Mouse (Mus musculus) embryonic facial prominence, embryonic 14.5 days (tissue): ENCODE results near the gene Syna. TPM values are rescaled to one million over a fixed set of nuclear protein-coding genes. Genes with fewer than 3 reads are reported as not detected.

Experiments
- ATAC-seq: fragments of 200-750 bp; cut with Nextera tagmentation; 2 replicates; pipeline ENCODE4 v1.8.0; 2017; ENCODE audit warnings: low read depth, moderate number of reproducible peaks, moderate TSS enrichment
- DNase-seq: peaks from one replicate; pipeline ENCODE4 v3.0.0-alpha.2; 2015; ENCODE audit warnings: low spot score
- H3K27ac ChIP-seq: fragments of 300-500 bp; sonication (generic); replicated peaks from 2 replicates; pipeline ENCODE4 v1.5.1; 2014; ENCODE audit warnings: low read depth, mild to moderate bottlenecking, low read length, moderate library complexity
- H3K27me3 ChIP-seq: fragments of 300-500 bp; sonication (generic); replicated peaks from 2 replicates; pipeline ENCODE4 v1.6.1; 2014; ENCODE audit warnings: low read length; ENCODE audit not compliant: control insufficient read depth, insufficient read depth
- H3K36me3 ChIP-seq: fragments of 300-500 bp; sonication (generic); 2 replicates; pipeline ENCODE4 v1.6.1; 2014; ENCODE audit warnings: low read length, mixed read lengths; ENCODE audit not compliant: control insufficient read depth, insufficient read depth
- H3K4me1 ChIP-seq: fragments of 300-500 bp; sonication (generic); 2 replicates; pipeline ENCODE4 v1.6.1; 2014; ENCODE audit warnings: antibody characterized with exemption, low read length; ENCODE audit not compliant: control insufficient read depth, insufficient read depth
- H3K4me2 ChIP-seq: fragments of 300-500 bp; sonication (generic); 2 replicates; pipeline ENCODE4 v1.6.1; 2014; ENCODE audit warnings: low read depth, mild to moderate bottlenecking, low read length, moderate library complexity, mixed read lengths
- H3K4me3 ChIP-seq: fragments of 300-500 bp; sonication (generic); 2 replicates; pipeline ENCODE4 v1.5.1; 2014; ENCODE audit warnings: low read depth, mild to moderate bottlenecking, low read length
- H3K9ac ChIP-seq: fragments of 300-500 bp; sonication (generic); 2 replicates; pipeline ENCODE4 v1.6.1; 2014; ENCODE audit warnings: low read depth, mild to moderate bottlenecking, low read length, moderate library complexity, mixed read lengths
- H3K9me3 ChIP-seq: fragments of 300-500 bp; sonication (generic); 2 replicates; pipeline ENCODE4 v1.6.1; 2016; ENCODE audit warnings: low read length; ENCODE audit not compliant: control insufficient read depth
- WGBS: fragments of 180-500 bp; shearing (Covaris S2); extraction: QIAGEN DNeasy Blood & Tissue Kit; methylation state at CpG from one replicate; pipeline ENCODE4 v1.1.7; 2014; 5-methylcytosine and 5-hydroxymethylcytosine counted together
- polyA plus RNA-seq: library from polyadenylated mRNA; unstranded; fragments of >200 nt; fragmentation: Nextera tagmentation; extraction: Ambion mirVana; gene quantifications from 2 replicates; pipeline ENCODE4 v1.2.1, GENCODE M21; 2014

Syna gene
- polyA plus RNA-seq, 1 experiment from 2014 or later: 0.24 TPM

- H3K36me3 ChIP-seq: no peaks in the 10 kb centered on the region; the same call in 1 of the 2 replicates
- H3K4me1 ChIP-seq: peaks cover 10% of the 10 kb centered on the region
- H3K27ac ChIP-seq: peak overlapping the region; percentile 84
- ATAC-seq (no peak), DNase-seq (no peak)
- peak overlapping the region; percentile 63; the same call in 1 of the 2 replicates for H3K9ac ChIP-seq
- H3K9me3 ChIP-seq: no peaks in the 10 kb centered on the region
- no peaks in the 10 kb centered on the region for H3K27me3 ChIP-seq
- WGBS: 31% methylated on average over 10 of the region's 10 CpGs
- H3K4me2 ChIP-seq: peak overlapping the region; percentile 80
- peak overlapping the region; percentile 48 for H3K4me3 ChIP-seq
Observed at GRCm38 (mm10) chr5:134572508-134573214, 12.7 kb upstream of the Syna start.

DNA sequence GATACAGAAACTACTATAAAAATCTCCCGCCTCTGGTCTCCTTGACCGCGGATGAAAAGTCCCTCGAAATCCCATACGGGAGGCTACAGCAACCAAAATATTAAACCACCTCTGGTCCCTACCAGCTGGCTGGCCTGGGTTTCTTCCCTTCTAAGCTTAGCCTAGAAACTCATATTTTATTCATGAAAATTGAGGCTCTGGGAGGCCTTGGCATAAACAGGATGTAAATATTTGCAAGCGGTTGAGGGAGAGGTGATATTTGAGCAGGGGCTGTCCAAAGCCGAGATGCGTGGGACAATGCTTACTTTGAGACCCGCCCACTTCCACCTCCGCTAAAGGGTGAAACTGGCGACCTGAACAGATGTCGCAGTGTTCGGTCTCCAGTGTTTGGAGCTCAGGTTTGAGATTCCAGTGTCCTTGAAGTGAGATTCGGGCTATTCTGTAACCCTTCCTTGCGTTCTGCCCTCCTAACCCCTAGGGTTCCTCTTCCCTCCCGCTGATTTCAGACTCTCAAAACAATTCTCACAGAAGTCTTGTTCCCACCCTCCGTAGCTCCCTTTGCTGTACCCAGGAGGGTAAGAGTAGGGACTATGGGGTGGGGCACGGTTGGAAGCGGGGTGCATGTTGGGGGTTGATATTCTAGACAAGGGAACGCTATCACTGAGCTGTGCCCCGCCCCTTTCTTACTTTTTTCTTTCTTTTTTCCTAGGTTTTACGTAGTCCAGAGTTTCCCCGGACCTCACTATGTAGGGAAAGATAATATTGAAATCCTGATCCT is 11.9 kb upstream of the Syna start:
- Histone ChIP-seq H3K4me1 (peaks cover 10% of the 10 kb centered on the region), H3K4me2 (peak overlapping the region; percentile 80), H3K36me3 (no peaks in the 10 kb centered on the region; the same call in 1 of the 2 replicates), H3K9me3 (no peaks in the 10 kb centered on the region), H3K27ac (peak overlapping the region; percentile 84), H3K9ac (peak overlapping the region; percentile 63), H3K4me3 (peak overlapping the region; percentile 48), H3K27me3 (no peaks in the 10 kb centered on the region)
- peak; percentile 93 for DNase-seq
- 0% methylated on average over 23 of the region's 23 CpGs for WGBS
- ATAC-seq: peak; percentile 82

DNA sequence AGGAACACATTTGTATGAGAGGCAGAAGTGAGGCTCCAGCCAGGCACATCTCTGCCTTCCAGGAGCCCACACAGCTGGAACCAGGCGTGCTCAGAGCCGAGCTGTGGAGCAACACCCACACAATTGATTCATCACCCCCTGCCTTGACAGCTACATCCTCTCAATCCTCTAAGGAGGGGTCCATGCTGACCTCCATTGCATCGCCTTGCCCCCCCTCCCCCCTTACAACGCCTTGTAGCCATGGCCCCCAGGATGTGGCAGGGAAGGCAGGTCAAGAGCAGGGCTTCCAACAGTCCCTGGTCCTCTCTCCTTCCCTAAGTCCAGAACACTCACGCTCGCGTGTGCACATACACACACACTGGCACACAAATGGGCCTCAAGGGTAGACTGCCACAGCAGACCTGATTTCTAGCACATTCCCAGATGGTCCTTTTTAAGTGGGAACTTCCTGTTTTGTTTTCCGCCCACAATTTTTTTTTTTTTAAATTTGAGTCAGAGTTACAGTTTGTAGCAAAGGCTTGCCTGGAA is 9.1 kb upstream of the Syna start:
- peak overlapping the region; percentile 69 for H3K27ac ChIP-seq
- no peaks in the 10 kb centered on the region; the same call in 1 of the 2 replicates for H3K36me3 ChIP-seq
- ATAC-seq: no peak
- H3K4me2 ChIP-seq: no peak overlapping the region
- H3K9ac ChIP-seq: no peak overlapping the region
- H3K27me3 ChIP-seq: no peaks in the 10 kb centered on the region
- no peak overlapping the region for H3K4me3 ChIP-seq
- peaks cover 10% of the 10 kb centered on the region for H3K4me1 ChIP-seq
- DNase-seq: peak; percentile 31
- H3K9me3 ChIP-seq: no peaks in the 10 kb centered on the region
- WGBS: 32% methylated on average over 8 of the region's 8 CpGs

- 0 out of 2 replicates have a peak overlapping the region, but pooled peaks have one; percentile 69 for H3K27ac ChIP-seq
- WGBS: 69% methylated on average over 3 of the region's 3 CpGs
Observed at GRCm38 (mm10) chr5:134568030-134568429, 8.1 kb upstream of the Syna start.

DNA sequence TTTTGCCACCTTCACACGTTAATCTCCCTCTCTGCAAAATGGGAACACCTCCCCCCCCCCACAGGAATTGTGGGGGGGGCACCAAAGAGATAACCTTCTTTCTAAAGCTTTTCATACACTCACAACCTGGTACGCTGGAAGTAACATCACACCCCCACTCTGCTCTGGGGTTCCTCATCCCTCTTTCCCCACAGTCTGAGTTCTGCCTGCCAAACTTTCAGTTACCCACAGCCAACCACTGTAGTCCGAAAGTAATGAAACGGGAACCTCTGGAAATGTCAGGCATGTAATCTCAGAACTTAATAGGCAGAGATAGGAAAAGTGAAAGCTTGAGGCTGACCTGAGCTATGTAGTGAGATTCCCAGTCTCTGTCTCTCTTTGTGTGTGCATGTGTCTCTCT is 7.5 kb upstream of the Syna start:
- Histone ChIP-seq H3K4me3 (no peak overlapping the region), H3K27ac (no peak overlapping the region), H3K9me3 (no peaks in the 10 kb centered on the region), H3K4me2 (no peak overlapping the region), H3K4me1 (peaks cover 4% of the 10 kb centered on the region), H3K27me3 (no peaks in the 10 kb centered on the region), H3K9ac (no peak overlapping the region), H3K36me3 (no peaks in the 10 kb centered on the region; the same call in 1 of the 2 replicates)
- no peak for DNase-seq
- ATAC-seq: no peak
- WGBS: 78% methylated on average over 4 of the region's 4 CpGs

More at GRCm38 (mm10) chr5:134568030-134568429, 8.1 kb upstream of the Syna start:
- Histone ChIP-seq H3K4me3 (no peak overlapping the region), H3K9ac (no peak overlapping the region), H3K4me2 (no peak overlapping the region), H3K36me3 (no peaks in the 10 kb centered on the region; the same call in 1 of the 2 replicates), H3K4me1 (peaks cover 10% of the 10 kb centered on the region), H3K9me3 (no peaks in the 10 kb centered on the region), H3K27me3 (no peaks in the 10 kb centered on the region)
- DNase-seq: no peak
- no peak for ATAC-seq

- H3K9ac ChIP-seq: no peak overlapping the region
- no peak overlapping the region for H3K4me3 ChIP-seq
- no peak for DNase-seq
Observed at GRCm38 (mm10) chr5:134565696-134566095, 5.7 kb upstream of the Syna start.

DNA sequence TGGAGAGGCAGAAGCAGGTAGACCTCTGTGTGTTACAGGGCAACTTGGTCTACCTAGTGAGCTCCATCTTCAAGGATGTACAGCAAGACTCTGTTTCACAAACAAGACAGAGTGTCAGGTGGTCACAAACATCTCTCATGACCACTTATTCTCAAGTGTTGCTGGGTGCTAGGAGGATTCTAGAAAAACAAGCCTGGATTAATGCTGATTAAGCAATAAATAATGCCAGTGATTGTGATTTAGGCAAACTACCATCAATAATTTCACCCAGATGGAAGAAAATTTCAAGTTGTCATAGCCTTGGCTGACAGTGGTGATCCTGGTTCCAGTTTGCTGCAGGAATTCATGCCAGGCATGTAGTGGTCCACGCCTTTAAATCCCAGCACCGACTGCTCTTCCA is 4.3 kb upstream of the Syna start:
- no peak overlapping the region for H3K4me2 ChIP-seq
- no peak for DNase-seq
- 93% methylated on average over 2 of the region's 2 CpGs for WGBS
- no peak overlapping the region for H3K4me3 ChIP-seq
- no peak for ATAC-seq
- no peak overlapping the region for H3K9ac ChIP-seq
- no peaks in the 10 kb centered on the region for H3K36me3 ChIP-seq
- H3K27me3 ChIP-seq: no peaks in the 10 kb centered on the region
- no peaks in the 10 kb centered on the region for H3K9me3 ChIP-seq
- H3K4me1 ChIP-seq: peaks cover 3% of the 10 kb centered on the region; the same call in 1 of the 2 replicates
- H3K27ac ChIP-seq: no peak overlapping the region

More at GRCm38 (mm10) chr5:134565696-134566095, 5.7 kb upstream of the Syna start:
- Histone ChIP-seq H3K4me2 (no peak overlapping the region), H3K27me3 (no peaks in the 10 kb centered on the region), H3K9me3 (no peaks in the 10 kb centered on the region), H3K27ac (no peak overlapping the region), H3K4me1 (peaks cover 3% of the 10 kb centered on the region; the same call in 1 of the 2 replicates), H3K36me3 (no peaks in the 10 kb centered on the region)
- 82% methylated on average over 6 of the region's 6 CpGs for WGBS
- ATAC-seq: no peak

- H3K27ac ChIP-seq: no peak overlapping the region
- peaks cover 2% of the 10 kb centered on the region; the same call in 1 of the 2 replicates for H3K4me1 ChIP-seq
- H3K36me3 ChIP-seq: no peaks in the 10 kb centered on the region
- 80% methylated on average over 16 of the region's 16 CpGs for WGBS
- no peaks in the 10 kb centered on the region for H3K27me3 ChIP-seq
- H3K4me3 ChIP-seq: no peak overlapping the region
- ATAC-seq: no peak
- no peak for DNase-seq
- H3K9ac ChIP-seq: no peak overlapping the region
- H3K9me3 ChIP-seq: 0 out of 2 replicates have a peak, but pooled peaks cover 4% of the 10 kb centered on the region
- no peak overlapping the region for H3K4me2 ChIP-seq
Observed at GRCm38 (mm10) chr5:134560450-134561171, 640 bp upstream of the Syna start.
